ENCODE assay signal across 13 mouse cellular contexts in the genomic region with DNA sequence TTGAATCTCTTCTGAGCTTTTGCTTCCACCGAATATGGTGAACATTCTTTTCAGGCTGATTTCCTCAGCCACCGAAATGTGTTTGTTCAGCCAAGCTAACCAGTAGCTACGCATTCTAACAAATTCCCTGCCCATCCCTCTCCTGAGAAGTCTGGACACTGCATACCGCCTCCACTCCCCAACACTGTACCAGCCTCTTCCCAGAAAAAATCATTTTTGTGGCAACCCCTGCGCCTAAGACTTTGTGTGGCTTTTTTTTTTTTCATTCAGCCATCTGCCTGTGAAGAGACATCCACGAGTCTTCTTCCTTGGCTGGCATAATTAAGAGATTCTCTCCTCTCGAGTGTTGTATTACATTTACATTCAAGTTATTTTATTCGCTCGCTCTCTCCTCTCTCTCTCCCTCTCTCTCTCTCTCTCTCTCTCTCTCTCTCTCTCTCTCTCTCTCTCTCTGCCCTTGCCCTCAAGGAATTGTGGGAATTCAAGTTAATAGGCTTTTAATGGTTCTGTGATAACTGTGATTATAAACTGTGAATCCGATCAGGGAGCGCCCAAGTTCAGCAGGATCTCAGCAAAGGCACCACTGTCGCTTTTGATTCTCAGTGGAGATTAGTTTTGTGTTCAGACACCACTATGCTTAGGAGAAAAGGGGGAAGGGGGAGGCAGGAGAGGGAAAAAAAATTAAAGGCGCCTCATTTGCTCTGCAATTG. TPM values are rescaled to one million over a fixed set of nuclear protein-coding genes. Genes with fewer than 3 reads are reported as not detected.
DNase-seq lines count a peak whose midpoint lies in the region; ATAC-seq and TF ChIP-seq lines count a peak whose summit lies in the region.
"Had no signal": no experiment of that assay in that cellular context is flagged by ENCODE, and none has a peak within 500 bp of the region (broad histone marks: within the 10 kb centered on the region; RNA-seq: fewer than 3 reads in every experiment).

No protein-coding gene starts in this region.

- H3K9me3 ChIP-seq in embryonic facial prominence, embryonic 13.5 days = no peaks in the 10 kb centered on the region
- no peaks in the 10 kb centered on the region for H3K9me3 ChIP-seq in embryonic facial prominence, embryonic 10.5 days
- no peaks in the 10 kb centered on the region for H3K9me3 ChIP-seq in midbrain, embryonic 14.5 days (ENCODE audit: control insufficient read depth, low read length)
- H3K9me3 ChIP-seq: liver, embryonic 12.5 days had no signal

- H3K27ac ChIP-seq in embryonic facial prominence, embryonic 13.5 days = 0 out of 2 replicates have a peak overlapping the region, but pooled peaks have one; percentile 34
- H3K27ac ChIP-seq in embryonic facial prominence, embryonic 10.5 days (replicated peaks) = no peak overlapping the region
- H3K27ac ChIP-seq in midbrain, embryonic 14.5 days (replicated peaks; ENCODE audit: low read depth, low read length) = peak overlapping the region; percentile 75
- H3K27ac ChIP-seq: liver, embryonic 12.5 days; stomach, postnatal 0 days had no signal

- no peak overlapping the region for H3K9ac ChIP-seq in embryonic facial prominence, embryonic 13.5 days
- no peak overlapping the region for H3K9ac ChIP-seq in midbrain, embryonic 14.5 days (replicated peaks; ENCODE audit: low read length)
- H3K9ac ChIP-seq: liver, embryonic 12.5 days had no signal

- TF ChIP-seq POLR2A in brain, embryonic 14.5 days (IDR thresholded peaks at IDR 0.05; ENCODE audit: borderline replicate concordance, extremely low read depth, insufficient read depth, insufficient read length, poor library complexity, severe bottlenecking) = no peak

- 36% methylated on average over 13 of the region's 13 CpGs for WGBS in embryonic facial prominence, embryonic 13.5 days
- WGBS in embryonic facial prominence, embryonic 10.5 days = 77% methylated on average over 13 of the region's 13 CpGs
- 28% methylated on average over 13 of the region's 13 CpGs for WGBS in midbrain, embryonic 14.5 days

- no peaks in the 10 kb centered on the region for H3K27me3 ChIP-seq in embryonic facial prominence, embryonic 13.5 days
- H3K27me3 ChIP-seq in embryonic facial prominence, embryonic 10.5 days (replicated peaks; ENCODE audit: low read depth, poor library complexity, severe bottlenecking) = no peaks in the 10 kb centered on the region
- H3K27me3 ChIP-seq in midbrain, embryonic 14.5 days (ENCODE audit: control insufficient read depth, insufficient read depth, low read length) = no peaks in the 10 kb centered on the region
- H3K27me3 ChIP-seq: liver, embryonic 12.5 days had no signal

- peaks cover 34% of the 10 kb centered on the region for H3K4me1 ChIP-seq in embryonic facial prominence, embryonic 13.5 days
- peaks cover 31% of the 10 kb centered on the region for H3K4me1 ChIP-seq in embryonic facial prominence, embryonic 10.5 days
- peaks cover 19% of the 10 kb centered on the region for H3K4me1 ChIP-seq in midbrain, embryonic 14.5 days (ENCODE audit: control insufficient read depth, insufficient read depth, low read length)
- H3K4me1 ChIP-seq: liver, embryonic 12.5 days had no signal

- H3K4me2 ChIP-seq in embryonic facial prominence, embryonic 13.5 days = peak overlapping the region; percentile 35
- H3K4me2 ChIP-seq in midbrain, embryonic 14.5 days (ENCODE audit: low read length) = peak overlapping the region; percentile 37
- H3K4me2 ChIP-seq: liver, embryonic 12.5 days had no signal

- no peak overlapping the region for H3K4me3 ChIP-seq in embryonic facial prominence, embryonic 13.5 days
- no peak overlapping the region for H3K4me3 ChIP-seq in embryonic facial prominence, embryonic 10.5 days
- H3K4me3 ChIP-seq in midbrain, embryonic 14.5 days (replicated peaks; ENCODE audit: low read depth, low read length) = no peak overlapping the region
- H3K4me3 ChIP-seq: liver, embryonic 12.5 days had no signal

- H3K36me3 ChIP-seq in embryonic facial prominence, embryonic 13.5 days = no peaks in the 10 kb centered on the region
- H3K36me3 ChIP-seq in embryonic facial prominence, embryonic 10.5 days (replicated peaks) = no peaks in the 10 kb centered on the region
- no peaks in the 10 kb centered on the region for H3K36me3 ChIP-seq in midbrain, embryonic 14.5 days (ENCODE audit: control insufficient read depth, insufficient read depth, low read length)
- H3K36me3 ChIP-seq: liver, embryonic 12.5 days had no signal

- intact Hi-C loops in left cerebral cortex, postnatal 14 days (cut with DNase I) = loop anchor here (10.0 kb wide), 1 partner anchor 124 kb away; no protein-coding TSS in a partner anchor
- intact Hi-C loops in left cerebral cortex, postnatal 10 days (cut with DNase I) = no loop called here

- no peak for DNase-seq in embryonic facial prominence, embryonic 10.5 days (ENCODE audit: low spot score)
- DNase-seq in left cerebral cortex, postnatal 14 days (ENCODE audit: low spot score in 2 of 2) = peak; percentile 18 to 20
- no peak for DNase-seq in left cerebral cortex, postnatal 10 days (ENCODE audit: extremely low spot score in 1 of 2, low spot score in 2 of 2)
- peak; percentile 73 for DNase-seq in brain, embryonic 14.5 days (ENCODE audit: low read depth)
- peak; percentile 58 for DNase-seq in midbrain, embryonic 14.5 days
- DNase-seq in thymus, postnatal 36 days = no peak
- DNase-seq: heart, postnatal 36 days had no signal

- ATAC-seq in embryonic facial prominence, embryonic 13.5 days (ENCODE audit: insufficient number of reproducible peaks, insufficient read depth, low FRiP score, low TSS enrichment, low read depth) = no peak
- ATAC-seq in midbrain, embryonic 14.5 days (ENCODE audit: low FRiP score, low TSS enrichment) = no peak
- no peak for ATAC-seq in megakaryocyte progenitor cell, adult 5-6 weeks (replicated peaks; ENCODE audit: poor library complexity)
- ATAC-seq: liver, embryonic 12.5 days had no signal

- TF ChIP-seq CTCF in brain, embryonic 14.5 days (IDR thresholded peaks at IDR 0.05; ENCODE audit: borderline replicate concordance, extremely low read depth, insufficient read depth, insufficient read length) = no peak

RNA-seq across cellular contexts. Expression of gene Tex36, which starts 6.8 kb away (rescaled TPM):
- not detected in 2 replicates for polyA plus RNA-seq in embryonic facial prominence, embryonic 13.5 days (2015; fragmentation: Nextera tagmentation; extraction: Ambion mirVana)
- not detected in 2 replicates for polyA plus RNA-seq in embryonic facial prominence, embryonic 10.5 days (2016; fragmentation: Nextera tagmentation; extraction: Ambion mirVana)
- not detected for total RNA-seq in left cerebral cortex, postnatal 14 days (2021)
- not detected for total RNA-seq in left cerebral cortex, postnatal 10 days (2021)
- 0.08 and 0.11 TPM in 2 replicates for polyA plus RNA-seq in brain, embryonic 14.5 days (2012; rRNA removed)
- not detected in 2 replicates for polyA plus RNA-seq in midbrain, embryonic 14.5 days (2014; fragmentation: Nextera tagmentation; extraction: Ambion mirVana)
- not detected in 2 replicates for total RNA-seq in megakaryocyte progenitor cell, adult 5-6 weeks (2015)
- not detected in 2 replicates for total RNA-seq in megakaryocyte progenitor cell, adult 5-6 weeks (2017)
- total RNA-seq: granulocyte monocyte progenitor cell, adult 5-6 weeks; heart, postnatal 36 days; layer of hippocampus, adult 8-10 months had no signal
- polyA plus RNA-seq: liver, embryonic 12.5 days; stomach, postnatal 0 days had no signal

RNA-seq across cellular contexts. Expression of gene Edrf1, which starts 28.6 kb away (rescaled TPM):
- 19.0 and 28.9 TPM in 2 replicates for polyA plus RNA-seq in embryonic facial prominence, embryonic 13.5 days (2015; fragmentation: Nextera tagmentation; extraction: Ambion mirVana)
- polyA plus RNA-seq in embryonic facial prominence, embryonic 10.5 days (2016; fragmentation: Nextera tagmentation; extraction: Ambion mirVana) = 27.0 and 29.7 TPM in 2 replicates
- total RNA-seq in left cerebral cortex, postnatal 14 days (2021) = 10 to 100 TPM; 21.7 to 26.5 TPM
- 10 to 100 TPM; 22.6 to 24.6 TPM for total RNA-seq in left cerebral cortex, postnatal 10 days (2021)
- 22.9 and 25.8 TPM in 2 replicates for polyA plus RNA-seq in brain, embryonic 14.5 days (2012; rRNA removed)
- polyA plus RNA-seq in midbrain, embryonic 14.5 days (2014; fragmentation: Nextera tagmentation; extraction: Ambion mirVana) = 15.1 and 26.9 TPM in 2 replicates
- 13.5 and 22.4 TPM in 2 replicates for total RNA-seq in megakaryocyte progenitor cell, adult 5-6 weeks (2015)
- 20.4 and 26.7 TPM in 2 replicates for total RNA-seq in megakaryocyte progenitor cell, adult 5-6 weeks (2017)

Comparison
In these comparisons a context has a peak if more than half of its experiments do, and no peak if none do; other contexts are left out.
1. DNase-seq: peak in left cerebral cortex, postnatal 14 days (2 of 2), brain, embryonic 14.5 days (single experiment) and midbrain, embryonic 14.5 days (single experiment); none in embryonic facial prominence, embryonic 10.5 days (single experiment), left cerebral cortex, postnatal 10 days (0 of 2) and thymus, postnatal 36 days (0 of 2).